Mouse (Mus musculus): ENCODE measurements at regions not wholly inside any gene's neighbourhood (a gene's known extent, or its start where the extent isn't known, plus 50 kb on each side); places are given as distances from the start of the nearest gene placed in this dataset.

- DNase-seq: no peak
Measured at GRCm38 (mm10) chr7:95082248-95082647, 1088.8 kb upstream of the Tenm4 start.

DNA sequence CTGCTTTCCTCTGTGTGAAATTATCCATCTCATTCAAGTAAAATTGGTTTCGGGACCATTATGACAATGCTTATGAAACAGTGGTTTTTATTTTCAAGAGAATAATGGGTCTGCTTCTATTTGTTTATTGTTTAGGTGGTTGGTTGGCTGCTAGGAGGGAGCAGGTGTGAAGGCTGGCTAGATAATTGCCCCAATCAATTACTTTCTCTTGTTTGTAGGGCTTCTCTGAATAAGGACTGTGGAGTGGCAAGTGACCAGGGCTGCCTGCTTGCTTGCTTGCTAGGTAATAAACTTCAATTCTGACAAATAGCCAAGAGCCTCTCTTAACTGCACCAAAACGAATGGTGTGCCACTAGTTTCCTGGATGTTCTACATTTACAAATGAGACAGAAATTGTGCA, 1086.7 kb upstream of the Tenm4 start:
- DNase-seq: no peak

GRCm38 (mm10) chr7:95091360-95091759, 1079.7 kb upstream of the Tenm4 start:
- peak; percentile 16 for DNase-seq

DNA sequence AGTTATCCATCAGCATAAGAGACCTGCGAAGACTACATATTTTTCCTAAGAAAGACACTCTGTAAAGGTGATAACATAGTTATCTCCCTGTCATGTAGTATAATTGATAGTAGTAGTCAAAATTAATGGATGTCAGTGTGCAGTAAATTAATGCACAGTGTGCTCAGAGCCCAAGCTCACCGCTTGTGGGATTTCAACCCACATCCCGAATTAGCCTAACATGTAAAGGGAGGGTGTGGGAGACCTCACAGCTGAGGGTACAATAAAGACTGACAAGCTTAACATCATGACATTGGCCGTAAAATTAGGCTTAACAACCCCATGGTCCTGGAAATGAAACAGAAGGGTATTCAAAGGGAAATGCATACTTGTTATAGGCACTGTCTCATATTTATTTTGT, 1042.0 kb upstream of the Tenm4 start:
- no peak for DNase-seq

GRCm38 (mm10) chr7:95133038-95133437, 1038.0 kb upstream of the Tenm4 start:
- no peak for DNase-seq

DNA sequence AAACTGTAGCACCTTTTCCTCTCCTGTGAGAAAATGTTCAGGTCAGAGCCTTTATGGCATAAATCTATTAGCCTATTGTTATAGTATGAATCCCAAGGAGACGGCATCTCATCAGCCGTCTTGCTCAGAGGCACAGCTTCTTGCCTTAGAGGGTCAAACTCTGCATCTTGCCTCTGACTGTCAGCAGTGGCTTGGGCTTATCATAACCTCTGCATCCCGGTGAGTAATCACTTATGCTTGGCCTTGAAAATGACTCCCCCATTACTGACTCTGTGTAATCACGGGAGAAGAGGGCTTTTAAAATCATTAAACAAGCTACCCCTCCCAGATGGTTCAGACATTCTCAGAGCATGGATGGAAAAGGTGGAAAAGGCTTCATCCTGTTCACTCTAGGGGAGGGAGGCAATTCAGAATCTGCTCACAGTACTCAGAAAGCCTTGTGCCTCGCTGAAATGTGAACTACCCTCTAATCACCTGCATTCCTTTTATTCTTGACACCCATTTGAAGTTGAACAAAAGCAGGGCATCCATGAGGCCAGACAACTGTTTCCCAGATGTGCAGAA, 1036.9 kb upstream of the Tenm4 start:
- DNase-seq: no peak

- DNase-seq: peak; percentile 12
Measured at GRCm38 (mm10) chr7:95141778-95142177, 1029.3 kb upstream of the Tenm4 start.

- no peak for DNase-seq
Measured at GRCm38 (mm10) chr7:95143037-95143436, 1028.0 kb upstream of the Tenm4 start.
